Mouse (Mus musculus): ENCODE results near the gene Mical2. TPM values are rescaled to one million over a fixed set of nuclear protein-coding genes. Genes with fewer than 3 reads are reported as not detected.

Mical2 gene
- total and polyA plus RNA-seq, 3 experiments = not detected

DNA sequence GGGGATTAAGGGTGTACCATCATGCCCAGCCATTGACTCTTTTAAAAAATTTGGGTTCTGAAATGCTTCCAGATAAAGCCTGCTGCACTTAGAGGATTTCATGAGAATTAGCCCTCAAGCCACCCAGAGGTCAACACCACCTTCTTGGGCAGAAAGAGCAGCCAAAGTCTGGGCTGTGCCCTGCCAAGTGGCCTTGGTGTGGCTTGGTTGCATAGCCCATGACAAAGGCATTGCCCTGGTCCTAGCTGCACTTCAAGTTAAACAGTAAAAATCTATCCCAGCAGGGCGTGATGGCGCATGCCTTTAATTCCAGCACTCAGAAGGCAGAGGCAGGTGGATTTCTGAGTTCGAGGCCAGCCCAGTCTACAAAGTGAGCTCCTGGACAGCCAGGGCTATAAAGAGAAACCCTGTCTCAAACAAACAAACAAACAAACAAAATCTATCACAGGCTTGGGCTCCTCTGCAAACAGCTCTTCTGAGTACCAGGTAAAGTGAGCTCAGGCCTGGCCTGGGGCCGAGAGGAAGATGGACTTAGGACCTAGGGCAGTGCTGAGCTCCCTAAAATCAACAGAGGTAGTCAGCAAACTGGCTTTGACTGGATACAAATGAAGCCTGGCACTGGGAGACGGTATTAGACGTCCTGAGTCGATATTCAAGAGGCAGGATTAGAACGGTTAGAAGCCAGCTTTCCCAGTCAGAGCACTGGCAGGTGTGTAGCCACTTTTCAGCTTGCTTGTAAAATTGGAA is 224.5 kb downstream of the Mical2 start:
- no peaks in the 10 kb centered on the region for H3K9me3 ChIP-seq (replicated peaks; ENCODE audit: low read length)
- in situ Hi-C loops (cut with MboI; ENCODE audit: low pct_ligation_motif_present, low pct_unique_long_range_greater_than_20kb, low sequenced_read_pairs) (no loop called here), dilution Hi-C loops (cut with MboI; ENCODE audit: extremely low pct_ligation_motif_present, extremely low pct_unique_long_range_greater_than_20kb, low sequenced_read_pairs) (no loop called here)
- H3K79me2 ChIP-seq (replicated peaks; ENCODE audit: control insufficient read depth, extremely low read depth, insufficient read depth, poor library complexity, severe bottlenecking) = no peaks in the 10 kb centered on the region
- H3K36me3 ChIP-seq (replicated peaks in 1 of 2; ENCODE audit: control insufficient read depth in 1 of 2, insufficient read depth in 1 of 2, low read length in 1 of 2) = no peaks in the 10 kb centered on the region
- DNase-seq (ENCODE audit: extremely low read depth) = no peak
- H3K27ac ChIP-seq (ENCODE audit: insufficient read depth, low read depth) = no peak overlapping the region
- H3K4me1 ChIP-seq (ENCODE audit: control insufficient read depth in 1 of 2, insufficient read depth in 2 of 2) = no peaks in the 10 kb centered on the region
- no peak overlapping the region for H3K9ac ChIP-seq (ENCODE audit: insufficient read depth, low read depth)
- TF ChIP-seq USF2 (conservative IDR thresholded peaks at IDR 0.05; ENCODE audit: low read depth, low read length) = no peak
- TF ChIP-seq TBP (conservative IDR thresholded peaks at IDR 0.05; ENCODE audit: low read depth, low read length) = no peak
- no peak for TF ChIP-seq MAFK (IDR thresholded peaks at IDR 0.05; ENCODE audit: insufficient replicate concordance, low read length)
- TF ChIP-seq CTCF (conservative IDR thresholded peaks at IDR 0.05 in 1 of 2, IDR thresholded peaks at IDR 0.05 in 1 of 2; ENCODE audit: low read depth in 2 of 2, low read length in 2 of 2) = no peak
- TF ChIP-seq HCFC1 (IDR thresholded peaks at IDR 0.05; ENCODE audit: low read depth, low read length) = no peak
- TF ChIP-seq USF1 (IDR thresholded peaks at IDR 0.05; ENCODE audit: low read depth, low read length) = no peak
- TF ChIP-seq CHD2 (IDR thresholded peaks at IDR 0.05; ENCODE audit: low read length) = no peak
- TF ChIP-seq ELF1 (IDR thresholded peaks at IDR 0.05; ENCODE audit: low read depth, low read length) = no peak
- no peak for TF ChIP-seq MAX (IDR thresholded peaks at IDR 0.05; ENCODE audit: low read length)
- no peak for TF ChIP-seq POLR2A (IDR thresholded peaks at IDR 0.05; ENCODE audit: low read depth, low read length)
- no peak for TF ChIP-seq NELFE (IDR thresholded peaks at IDR 0.05; ENCODE audit: low read depth, low read length)
- TF ChIP-seq ZNF384 (IDR thresholded peaks at IDR 0.05; ENCODE audit: low read depth, low read length) = no peak
- no peak for TF ChIP-seq ZC3H11A (IDR thresholded peaks at IDR 0.05; ENCODE audit: low read depth, low read length)
- TF ChIP-seq JUND (conservative IDR thresholded peaks at IDR 0.05; ENCODE audit: low read depth, low read length) = no peak
- no peak for TF ChIP-seq NRF1 (IDR thresholded peaks at IDR 0.05; ENCODE audit: low read depth, low read length)
- no peak for TF ChIP-seq ZKSCAN1 (IDR thresholded peaks at IDR 0.05; ENCODE audit: borderline replicate concordance, low read depth, low read length)
- no peak for TF ChIP-seq GABPA (IDR thresholded peaks at IDR 0.05; ENCODE audit: insufficient replicate concordance, low read depth, low read length)
- no peak for TF ChIP-seq ZMIZ1 (IDR thresholded peaks at IDR 0.05; ENCODE audit: low read depth, low read length)
- H3K27me3 ChIP-seq (replicated peaks) = no peaks in the 10 kb centered on the region
- H3K4me2 ChIP-seq (ENCODE audit: insufficient read depth, low read depth, poor library complexity, severe bottlenecking) = no peak overlapping the region
- H3K4me3 ChIP-seq (replicated peaks in 1 of 3; ENCODE audit: low read depth in 2 of 3, low read length in 2 of 3, poor library complexity in 1 of 3) = no peak overlapping the region

DNA sequence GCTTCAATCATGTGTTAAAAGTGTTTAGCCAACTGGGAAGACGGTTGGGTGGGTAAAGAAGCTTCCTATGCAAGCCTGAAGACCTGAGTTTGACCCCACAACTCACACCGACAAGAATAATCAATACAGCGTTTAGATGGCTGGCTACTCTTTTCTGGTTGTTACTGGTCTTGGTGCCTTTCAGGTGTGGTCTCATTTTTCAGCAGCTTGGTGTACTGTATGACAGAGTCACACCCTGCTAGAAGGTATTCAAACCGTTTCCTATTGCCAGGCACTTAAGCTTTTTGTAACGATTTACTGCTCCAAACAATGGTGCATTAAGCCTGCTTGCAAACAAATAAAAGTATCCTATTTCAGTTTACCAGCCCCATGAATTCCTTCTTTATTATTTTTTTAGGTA is 226.8 kb downstream of the Mical2 start:
- dilution Hi-C loops (cut with MboI; ENCODE audit: extremely low pct_ligation_motif_present, extremely low pct_unique_long_range_greater_than_20kb, low sequenced_read_pairs) = no loop called here
- no peak for TF ChIP-seq TCF12 (IDR thresholded peaks at IDR 0.05; ENCODE audit: low read depth, low read length)
- TF ChIP-seq MAX (IDR thresholded peaks at IDR 0.05; ENCODE audit: low read length) = no peak
- TF ChIP-seq HCFC1 (IDR thresholded peaks at IDR 0.05; ENCODE audit: low read depth, low read length) = no peak
- no peak for TF ChIP-seq MYC (IDR thresholded peaks at IDR 0.05; ENCODE audit: low read depth, low read length)
- no peak for TF ChIP-seq ZKSCAN1 (IDR thresholded peaks at IDR 0.05; ENCODE audit: borderline replicate concordance, low read depth, low read length)

More for the DNA sequence above, 226.8 kb downstream of the Mical2 start:
- Histone ChIP-seq H3K9ac (ENCODE audit: insufficient read depth, low read depth) (no peak overlapping the region), H3K27me3 (replicated peaks) (no peaks in the 10 kb centered on the region), H3K4me2 (ENCODE audit: insufficient read depth, low read depth, poor library complexity, severe bottlenecking) (no peak overlapping the region), H3K4me3 (replicated peaks in 1 of 3; ENCODE audit: low read depth in 2 of 3, low read length in 2 of 3, poor library complexity in 1 of 3) (no peak overlapping the region), H3K36me3 (replicated peaks in 1 of 2; ENCODE audit: control insufficient read depth in 1 of 2, insufficient read depth in 1 of 2, low read length in 1 of 2) (no peaks in the 10 kb centered on the region), H3K79me2 (replicated peaks; ENCODE audit: control insufficient read depth, extremely low read depth, insufficient read depth, poor library complexity, severe bottlenecking) (no peaks in the 10 kb centered on the region), H3K27ac (ENCODE audit: insufficient read depth, low read depth) (no peak overlapping the region), H3K4me1 (ENCODE audit: control insufficient read depth in 1 of 2, insufficient read depth in 2 of 2) (no peaks in the 10 kb centered on the region), H3K9me3 (replicated peaks; ENCODE audit: low read length) (no peaks in the 10 kb centered on the region)
- no peak for DNase-seq (ENCODE audit: extremely low read depth)
- in situ Hi-C loops (cut with MboI; ENCODE audit: low pct_ligation_motif_present, low pct_unique_long_range_greater_than_20kb, low sequenced_read_pairs) = no loop called here

Data from CH12.LX (cell line).